20 mouse cellular contexts compared by ENCODE assay signal in the genomic region with DNA sequence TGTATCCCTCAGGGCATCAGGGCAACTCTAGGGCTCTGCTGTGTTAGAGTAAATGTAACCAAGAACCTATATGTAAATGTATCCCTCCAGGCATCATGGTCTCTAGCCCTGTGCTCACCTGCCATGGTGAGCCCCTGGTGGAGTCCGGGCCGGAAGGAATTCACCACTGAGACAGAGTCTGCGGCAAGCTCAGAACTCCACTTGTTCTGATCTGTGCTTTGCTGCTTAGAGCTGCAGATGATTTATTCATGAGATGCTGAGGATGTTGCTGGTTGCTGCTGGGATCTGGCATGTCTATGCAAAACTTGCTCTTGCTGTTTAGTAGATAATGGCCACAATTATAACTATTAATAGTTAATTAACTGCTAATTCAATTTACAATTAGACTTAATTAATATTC.
DNase-seq lines count a peak whose midpoint lies in the region; ATAC-seq and TF ChIP-seq lines count a peak whose summit lies in the region.
"Had no signal": no experiment of that assay in that cellular context is flagged by ENCODE, and none has a peak within 500 bp of the region (broad histone marks: within the 10 kb centered on the region; RNA-seq: fewer than 3 reads in every experiment).

No protein-coding gene starts in this region.

- no peaks in the 10 kb centered on the region for H3K27me3 ChIP-seq in forebrain, embryonic 13.5 days
- no peaks in the 10 kb centered on the region for H3K27me3 ChIP-seq in forebrain, embryonic 11.5 days (ENCODE audit: control insufficient read depth, insufficient read depth, low read length)
- no peaks in the 10 kb centered on the region for H3K27me3 ChIP-seq in hindbrain, postnatal 0 days (ENCODE audit: insufficient read depth, low read length)
- no peaks in the 10 kb centered on the region for H3K27me3 ChIP-seq in hindbrain, embryonic 10.5 days (ENCODE audit: insufficient read depth, poor library complexity, severe bottlenecking)
- no peaks in the 10 kb centered on the region for H3K27me3 ChIP-seq in midbrain, postnatal 0 days (ENCODE audit: insufficient read depth, low read length)
- H3K27me3 ChIP-seq: embryonic facial prominence, embryonic 12.5 days; heart, embryonic 13.5 days; hindbrain, embryonic 12.5 days; Patski had no signal

- H3K4me3 ChIP-seq in forebrain, embryonic 13.5 days: no peak overlapping the region
- no peak overlapping the region for H3K4me3 ChIP-seq in forebrain, embryonic 11.5 days (ENCODE audit: low read depth, low read length)
- no peak overlapping the region for H3K4me3 ChIP-seq in hindbrain, postnatal 0 days (ENCODE audit: low read length)
- no peak overlapping the region for H3K4me3 ChIP-seq in hindbrain, embryonic 10.5 days
- no peak overlapping the region for H3K4me3 ChIP-seq in midbrain, postnatal 0 days (ENCODE audit: low read depth, low read length)
- H3K4me3 ChIP-seq: embryonic facial prominence, embryonic 12.5 days; heart, embryonic 13.5 days; hindbrain, embryonic 12.5 days had no signal

- no peak for TF ChIP-seq CTCF in hindbrain, postnatal 0 days (IDR thresholded peaks at IDR 0.05; ENCODE audit: low read depth)
- no peak for TF ChIP-seq CTCF in brain, embryonic 14.5 days (IDR thresholded peaks at IDR 0.05; ENCODE audit: borderline replicate concordance, extremely low read depth, insufficient read depth, insufficient read length)
- no peak for TF ChIP-seq CTCF in midbrain, postnatal 0 days (IDR thresholded peaks at IDR 0.05)

- TF ChIP-seq POLR2A in brain, embryonic 14.5 days (IDR thresholded peaks at IDR 0.05; ENCODE audit: borderline replicate concordance, extremely low read depth, insufficient read depth, insufficient read length, poor library complexity, severe bottlenecking): no peak

- DNase-seq in forebrain, embryonic 11.5 days (ENCODE audit: low spot score): no peak
- DNase-seq in hindbrain, postnatal 0 days (ENCODE audit: low spot score): no peak
- no peak for DNase-seq in hindbrain, embryonic 10.5 days (ENCODE audit: low spot score)
- peak; percentile 45 for DNase-seq in brain, embryonic 14.5 days (ENCODE audit: low read depth)
- no peak for DNase-seq in midbrain, postnatal 0 days (ENCODE audit: low spot score)
- no peak for DNase-seq in thymus, postnatal 14 days
- DNase-seq: adrenal gland, adult 2 months; adrenal gland, postnatal 25 days; B cell, adult 2 months; cerebellum, postnatal 10 days; gastrocnemius, postnatal 14 days; heart, postnatal 36 days had no signal

- H3K36me3 ChIP-seq in forebrain, embryonic 13.5 days (ENCODE audit: poor library complexity, severe bottlenecking): no peaks in the 10 kb centered on the region
- no peaks in the 10 kb centered on the region for H3K36me3 ChIP-seq in forebrain, embryonic 11.5 days (ENCODE audit: control insufficient read depth, insufficient read depth, low read length)
- H3K36me3 ChIP-seq in hindbrain, postnatal 0 days (ENCODE audit: insufficient read depth, low read length): no peaks in the 10 kb centered on the region
- H3K36me3 ChIP-seq in hindbrain, embryonic 10.5 days: no peaks in the 10 kb centered on the region
- H3K36me3 ChIP-seq in midbrain, postnatal 0 days (ENCODE audit: insufficient read depth, low read length): no peaks in the 10 kb centered on the region
- H3K36me3 ChIP-seq: embryonic facial prominence, embryonic 12.5 days; heart, embryonic 13.5 days; hindbrain, embryonic 12.5 days had no signal

- no peak overlapping the region for H3K27ac ChIP-seq in forebrain, embryonic 13.5 days
- no peak overlapping the region for H3K27ac ChIP-seq in forebrain, embryonic 11.5 days (ENCODE audit: low read depth, low read length)
- H3K27ac ChIP-seq in hindbrain, postnatal 0 days: no peak overlapping the region
- no peak overlapping the region for H3K27ac ChIP-seq in hindbrain, embryonic 10.5 days
- H3K27ac ChIP-seq in midbrain, postnatal 0 days (ENCODE audit: low read depth, low read length): no peak overlapping the region
- H3K27ac ChIP-seq: embryonic facial prominence, embryonic 12.5 days; heart, embryonic 13.5 days; hindbrain, embryonic 12.5 days had no signal

- no peak overlapping the region for H3K4me2 ChIP-seq in forebrain, embryonic 13.5 days
- H3K4me2 ChIP-seq in forebrain, embryonic 11.5 days (ENCODE audit: low read depth, low read length, severe bottlenecking): no peak overlapping the region
- H3K4me2 ChIP-seq in hindbrain, postnatal 0 days (ENCODE audit: low read depth, low read length): no peak overlapping the region
- no peak overlapping the region for H3K4me2 ChIP-seq in midbrain, postnatal 0 days (ENCODE audit: low read depth, low read length, poor library complexity, severe bottlenecking)
- H3K4me2 ChIP-seq: embryonic facial prominence, embryonic 12.5 days; heart, embryonic 13.5 days; hindbrain, embryonic 12.5 days had no signal

- H3K4me1 ChIP-seq in forebrain, embryonic 13.5 days: 0 out of 2 replicates have a peak, but pooled peaks cover 4% of the 10 kb centered on the region
- H3K4me1 ChIP-seq in forebrain, embryonic 11.5 days (replicated peaks; ENCODE audit: control insufficient read depth, insufficient read depth, low read length): no peaks in the 10 kb centered on the region
- no peaks in the 10 kb centered on the region for H3K4me1 ChIP-seq in hindbrain, postnatal 0 days (ENCODE audit: insufficient read depth, low read length)
- H3K4me1 ChIP-seq in hindbrain, embryonic 10.5 days (replicated peaks): no peaks in the 10 kb centered on the region
- 0 out of 2 replicates have a peak, but pooled peaks cover 6% of the 10 kb centered on the region for H3K4me1 ChIP-seq in midbrain, postnatal 0 days (ENCODE audit: insufficient read depth, low read length)
- H3K4me1 ChIP-seq: embryonic facial prominence, embryonic 12.5 days; heart, embryonic 13.5 days; hindbrain, embryonic 12.5 days had no signal

- ATAC-seq in forebrain, embryonic 13.5 days: 0 out of 2 replicates have a peak, but pooled peaks have one; percentile 33
- no peak for ATAC-seq in forebrain, embryonic 11.5 days (replicated peaks; ENCODE audit: low FRiP score)
- 0 out of 2 replicates have a peak, but pooled peaks have one; percentile 27 for ATAC-seq in hindbrain, postnatal 0 days
- peak; percentile 20; the same call in 1 of the 2 replicates for ATAC-seq in midbrain, postnatal 0 days (ENCODE audit: low FRiP score)
- ATAC-seq: CD4-positive, CD25-positive, alpha-beta regulatory T cell, adult 4 months; forebrain, embryonic 14.5 days; hindbrain, embryonic 16.5 days; Patski had no signal

- 60% methylated on average over 3 of the region's 3 CpGs for WGBS in forebrain, embryonic 13.5 days
- 79% methylated on average over 3 of the region's 3 CpGs for WGBS in forebrain, embryonic 11.5 days
- WGBS in hindbrain, postnatal 0 days: 37% methylated on average over 3 of the region's 3 CpGs
- 74% methylated on average over 3 of the region's 3 CpGs for WGBS in hindbrain, embryonic 10.5 days
- WGBS in midbrain, postnatal 0 days: 29% methylated on average over 3 of the region's 3 CpGs

- no peaks in the 10 kb centered on the region for H3K9me3 ChIP-seq in forebrain, embryonic 13.5 days (replicated peaks)
- H3K9me3 ChIP-seq in forebrain, embryonic 11.5 days (ENCODE audit: control insufficient read depth, low read length): no peaks in the 10 kb centered on the region
- H3K9me3 ChIP-seq in hindbrain, postnatal 0 days (ENCODE audit: low read length): no peaks in the 10 kb centered on the region
- no peaks in the 10 kb centered on the region for H3K9me3 ChIP-seq in hindbrain, embryonic 10.5 days
- no peaks in the 10 kb centered on the region for H3K9me3 ChIP-seq in midbrain, postnatal 0 days (ENCODE audit: low read length)
- H3K9me3 ChIP-seq: embryonic facial prominence, embryonic 12.5 days; heart, embryonic 13.5 days; hindbrain, embryonic 12.5 days had no signal

- H3K9ac ChIP-seq in forebrain, embryonic 13.5 days: no peak overlapping the region
- no peak overlapping the region for H3K9ac ChIP-seq in forebrain, embryonic 11.5 days (ENCODE audit: low read length)
- H3K9ac ChIP-seq in hindbrain, postnatal 0 days (replicated peaks; ENCODE audit: low read length): no peak overlapping the region
- H3K9ac ChIP-seq in midbrain, postnatal 0 days (replicated peaks; ENCODE audit: low read length, poor library complexity, severe bottlenecking): no peak overlapping the region
- H3K9ac ChIP-seq: embryonic facial prominence, embryonic 12.5 days; heart, embryonic 13.5 days; hindbrain, embryonic 12.5 days had no signal
